Mouse (Mus musculus) G1E (cell line): ENCODE measurements at regions not wholly inside any gene's neighbourhood (a gene's known extent, or its start where the extent isn't known, plus 50 kb on each side); places are given as distances from the start of the nearest gene placed in this dataset.

Experiments used
- ATAC-seq: 2 replicates; pipeline ENCODE4 v1.8.0; 2016; ENCODE audit warnings: mild to moderate bottlenecking; ENCODE audit not compliant: insufficient number of reproducible peaks, poor library complexity, low FRiP score, severe bottlenecking; ENCODE audit errors: extremely low read depth
- DNase-seq: peaks from one replicate; pipeline ENCODE4 v3.0.0; 2012; ENCODE audit warnings: low spot score
- H3K27me3 ChIP-seq: 2 replicates; pipeline ENCODE4 v1.6.1; 2012; ENCODE audit warnings: mild to moderate bottlenecking, low read length, inconsistent platforms; ENCODE audit not compliant: insufficient read depth
- H3K36me3 ChIP-seq: replicated peaks from 2 replicates; pipeline ENCODE3; 2012; ENCODE audit warnings: mild to moderate bottlenecking, inconsistent platforms
- H3K4me1 ChIP-seq: 2 replicates; pipeline ENCODE4 v1.6.1; 2012; ENCODE audit warnings: low read depth, low read length, inconsistent platforms, mixed read lengths; ENCODE audit not compliant: insufficient read depth
- H3K4me3 ChIP-seq: 2 replicates; pipeline ENCODE4 v1.5.1; 2012; ENCODE audit warnings: low read depth, mild to moderate bottlenecking, inconsistent platforms, low read length, moderate library complexity, mixed read lengths
- H3K9me3 ChIP-seq: replicated peaks from 2 replicates; pipeline ENCODE4 v1.6.1; 2012; ENCODE audit warnings: inconsistent platforms
- CTCF ChIP-seq: IDR thresholded peaks from 2 replicates; pipeline ENCODE4 v1.5.1; 2012; ENCODE audit warnings: low read depth, low read length, inconsistent platforms, mixed read lengths
- GATA1 ChIP-seq: IDR thresholded peaks from 2 replicates; pipeline ENCODE4 v1.6.1; 2012; ENCODE audit warnings: borderline replicate concordance, low read length, inconsistent platforms, mixed read lengths
- GATA2 ChIP-seq: IDR thresholded peaks from 2 replicates; pipeline ENCODE4 v1.6.1; 2012; ENCODE audit warnings: low read depth, low read length, inconsistent platforms, borderline replicate concordance
- POLR2AphosphoS5 ChIP-seq: IDR thresholded peaks from 2 replicates; pipeline ENCODE4 v1.6.1; 2012; ENCODE audit warnings: low read depth, low read length, inconsistent platforms; ENCODE audit not compliant: insufficient replicate concordance
- TAL1 ChIP-seq: conservative IDR thresholded peaks from 2 replicates; pipeline ENCODE4 v1.6.1; 2012; ENCODE audit warnings: low read depth, low read length, inconsistent platforms, mixed read lengths

DNA sequence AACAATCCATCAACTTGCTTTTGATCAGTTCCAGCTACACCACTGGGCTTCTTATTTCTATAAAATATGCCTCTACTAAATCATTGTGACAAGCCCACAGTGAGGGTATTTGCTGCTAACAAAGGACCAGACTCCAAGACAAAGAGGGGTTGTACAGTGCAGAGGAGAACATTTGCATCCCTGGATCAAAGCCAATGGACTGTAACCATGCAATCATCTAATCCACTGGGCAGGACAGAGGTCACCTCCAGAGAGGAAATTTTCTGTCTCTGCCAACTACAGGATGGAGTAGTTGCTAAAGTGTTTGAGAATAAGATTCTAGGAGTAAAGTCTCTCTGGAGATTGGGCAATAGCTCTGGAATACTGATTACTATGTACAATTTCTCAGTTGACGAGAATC, 272.9 kb downstream of the Cox7c start:
- DNase-seq: no peak
- no peaks in the 10 kb centered on the region for H3K9me3 ChIP-seq
- ATAC-seq: no peak
- TF ChIP-seq GATA1: no peak
- no peak for TF ChIP-seq GATA2
- TF ChIP-seq CTCF: no peak
- no peak for TF ChIP-seq POLR2AphosphoS5
- no peak for TF ChIP-seq TAL1
- no peaks in the 10 kb centered on the region for H3K36me3 ChIP-seq
- H3K4me3 ChIP-seq: no peak overlapping the region
- H3K4me1 ChIP-seq: no peaks in the 10 kb centered on the region
- no peaks in the 10 kb centered on the region for H3K27me3 ChIP-seq

DNA sequence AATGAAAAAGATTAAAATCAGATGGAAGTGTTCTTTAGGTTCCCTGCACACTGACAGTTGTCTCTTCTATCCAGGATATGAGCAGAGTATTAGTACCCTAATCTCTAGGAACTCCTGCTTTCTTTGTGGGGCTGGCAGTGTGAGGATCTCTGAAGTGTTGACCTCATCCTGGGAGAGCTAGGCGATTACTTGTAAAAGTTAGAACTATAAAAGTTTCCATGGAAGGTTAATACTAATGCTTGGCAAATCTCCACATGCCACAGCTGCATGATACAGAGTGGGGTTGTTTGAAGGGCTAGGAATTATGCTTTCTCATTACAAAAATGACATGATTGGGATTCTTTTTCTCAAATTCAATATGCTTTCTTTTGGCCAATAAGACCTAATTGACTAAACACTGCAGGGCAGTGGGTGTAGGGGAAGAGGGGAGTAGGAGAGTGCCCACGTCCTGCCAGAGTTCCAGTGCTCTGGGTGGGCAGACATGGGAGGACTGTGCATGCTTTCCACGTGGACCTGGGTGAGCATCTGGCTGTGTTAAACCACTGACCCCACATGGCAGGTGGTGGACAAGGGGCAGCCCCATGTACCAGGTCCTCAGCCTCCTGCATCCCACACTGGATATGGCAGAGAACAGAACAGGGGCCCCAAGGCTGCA, 275.6 kb downstream of the Cox7c start:
- DNase-seq: no peak
- H3K4me3 ChIP-seq: no peak overlapping the region
- ATAC-seq: no peak
- no peaks in the 10 kb centered on the region for H3K4me1 ChIP-seq
- H3K27me3 ChIP-seq: no peaks in the 10 kb centered on the region
- no peaks in the 10 kb centered on the region for H3K9me3 ChIP-seq
- TF ChIP-seq POLR2AphosphoS5: no peak
- no peak for TF ChIP-seq CTCF
- no peak for TF ChIP-seq TAL1
- no peak for TF ChIP-seq GATA2
- no peak for TF ChIP-seq GATA1
- H3K36me3 ChIP-seq: no peaks in the 10 kb centered on the region

DNA sequence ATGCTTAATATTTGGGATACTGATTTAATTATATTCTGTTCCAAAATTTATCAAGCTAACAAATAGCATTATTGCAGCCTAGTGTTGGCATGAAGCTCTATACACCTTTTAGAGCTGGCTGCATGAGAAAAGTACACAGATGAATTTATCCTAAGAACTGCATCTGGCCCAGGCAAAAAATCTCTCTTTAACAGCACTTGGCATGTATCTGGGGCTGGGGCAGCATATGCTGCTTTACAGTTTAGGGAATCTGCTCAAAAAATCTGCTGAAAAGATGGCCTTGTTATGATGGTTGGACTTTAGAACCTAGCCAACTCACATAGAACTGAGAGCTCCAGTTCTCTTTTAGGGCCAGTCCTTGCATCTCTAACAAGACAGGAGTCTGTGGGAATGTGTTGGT, 276.2 kb downstream of the Cox7c start:
- H3K9me3 ChIP-seq: no peaks in the 10 kb centered on the region
- no peaks in the 10 kb centered on the region for H3K27me3 ChIP-seq
- TF ChIP-seq POLR2AphosphoS5: no peak
- no peaks in the 10 kb centered on the region for H3K36me3 ChIP-seq
- ATAC-seq (no peak), DNase-seq (no peak)
- no peak overlapping the region for H3K4me3 ChIP-seq
- H3K4me1 ChIP-seq: no peaks in the 10 kb centered on the region

- DNase-seq (no peak), ATAC-seq (no peak)
- TF ChIP-seq POLR2AphosphoS5 (no peak), GATA2 (no peak), TAL1 (no peak), CTCF (no peak), GATA1 (no peak)
- H3K36me3 ChIP-seq: no peaks in the 10 kb centered on the region
- no peak overlapping the region for H3K4me3 ChIP-seq
- H3K27me3 ChIP-seq: no peaks in the 10 kb centered on the region
- H3K9me3 ChIP-seq: no peaks in the 10 kb centered on the region
- H3K4me1 ChIP-seq: no peaks in the 10 kb centered on the region
These were observed 278.2 kb downstream of the Cox7c start for GRCm38 (mm10) chr13:85768520-85768919.

DNA sequence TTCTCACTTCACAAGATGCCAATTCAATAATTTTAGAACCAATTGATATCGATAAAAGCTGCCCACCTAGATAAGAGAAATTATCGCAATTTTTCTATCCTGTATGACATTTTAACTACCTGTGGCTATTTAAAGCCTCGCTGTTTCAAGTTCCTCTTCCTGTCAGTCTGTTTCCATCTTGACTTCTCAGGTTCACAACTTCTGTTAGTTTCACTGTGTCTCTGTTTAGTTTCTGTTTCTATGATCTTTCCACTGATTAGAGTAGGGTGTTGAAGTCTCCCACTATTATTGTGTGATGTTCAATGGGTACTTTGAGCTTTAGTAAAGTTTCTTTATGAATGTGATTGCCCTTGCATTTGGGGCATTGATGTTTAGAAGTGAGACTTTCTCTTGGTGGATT, 322.1 kb downstream of the Cox7c start:
- Histone ChIP-seq H3K36me3 (no peaks in the 10 kb centered on the region), H3K4me1 (peaks cover 3% of the 10 kb centered on the region; the same call in 1 of the 2 replicates), H3K9me3 (no peaks in the 10 kb centered on the region), H3K27me3 (no peaks in the 10 kb centered on the region), H3K4me3 (no peak overlapping the region)
- DNase-seq (no peak), ATAC-seq (no peak)
- TF ChIP-seq CTCF (no peak), TAL1 (no peak), GATA1 (no peak), GATA2 (no peak), POLR2AphosphoS5 (no peak)

DNA sequence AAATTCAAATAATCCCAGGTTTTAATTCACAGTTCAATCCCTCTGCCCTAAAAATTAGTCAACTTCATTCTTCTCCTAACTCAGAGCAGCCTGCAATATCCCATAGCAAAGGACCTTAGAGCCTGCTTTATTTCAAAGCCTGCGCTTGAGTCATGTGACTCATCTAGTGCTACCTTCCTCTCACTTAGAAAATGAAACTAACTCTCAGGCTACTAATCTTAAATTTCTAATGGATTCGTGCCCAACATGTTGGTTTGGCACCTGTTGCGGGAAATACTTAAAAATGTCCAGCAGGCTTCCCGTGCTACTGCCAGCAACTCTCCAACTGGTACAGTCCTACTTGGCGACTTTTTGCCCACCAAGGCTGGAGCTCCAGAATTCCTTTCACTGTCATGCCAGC, 322.6 kb downstream of the Cox7c start:
- H3K4me3 ChIP-seq: peak overlapping the region; percentile 27; the same call in 1 of the 2 replicates

DNA sequence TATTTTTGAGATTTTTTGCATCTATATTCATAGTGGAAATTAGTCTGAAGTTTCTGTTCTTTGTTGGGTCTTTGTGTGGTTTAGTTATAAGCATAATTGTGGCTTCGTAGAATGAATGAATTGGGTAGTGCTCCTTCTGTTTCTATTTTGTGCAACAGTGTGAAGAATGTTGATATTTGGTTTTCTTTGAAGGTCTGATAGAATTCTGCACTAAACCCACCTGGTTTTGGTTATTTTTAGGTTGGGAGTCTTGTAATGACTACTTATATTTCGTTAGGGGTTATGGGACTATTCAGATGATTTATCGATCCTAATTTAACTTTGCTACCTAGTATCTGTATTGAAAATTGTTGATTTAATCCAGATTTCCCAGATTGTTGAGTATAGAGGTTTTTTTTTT, 326.4 kb downstream of the Cox7c start:
- H3K36me3 ChIP-seq: no peaks in the 10 kb centered on the region
- H3K9me3 ChIP-seq: no peaks in the 10 kb centered on the region
- peaks cover 3% of the 10 kb centered on the region; the same call in 1 of the 2 replicates for H3K4me1 ChIP-seq
- TF ChIP-seq GATA2 (no peak), GATA1 (no peak), CTCF (no peak), POLR2AphosphoS5 (no peak), TAL1 (no peak)
- H3K4me3 ChIP-seq: no peak overlapping the region
- ATAC-seq (no peak), DNase-seq (no peak)
- no peaks in the 10 kb centered on the region for H3K27me3 ChIP-seq

More for the DNA sequence above, 322.6 kb downstream of the Cox7c start:
- ATAC-seq: 0 out of 2 replicates have a peak, but pooled peaks have one; percentile 34
- Histone ChIP-seq H3K4me1 (peaks cover 3% of the 10 kb centered on the region; the same call in 1 of the 2 replicates), H3K9me3 (no peaks in the 10 kb centered on the region), H3K36me3 (no peaks in the 10 kb centered on the region), H3K27me3 (no peaks in the 10 kb centered on the region)
- TF ChIP-seq GATA1: no peak
- TF ChIP-seq TAL1: no peak
- TF ChIP-seq CTCF: no peak
- DNase-seq: no peak
